Mouse (Mus musculus) heart, adult 2 months (tissue): ENCODE results near the gene Muc5b.

Experiments
- CTCF ChIP-seq: fragments of 200-600 bp; IDR thresholded peaks from 2 replicates; pipeline ENCODE4 v1.8.1; 2022; ENCODE audit warnings: antibody characterized with exemption, mild to moderate bottlenecking, moderate library complexity
- EP300 ChIP-seq: fragments of 200-500 bp; IDR thresholded peaks from 2 replicates; pipeline ENCODE4 v1.6.1; 2011; ENCODE audit warnings: low read depth, low read length, control low read depth; ENCODE audit not compliant: insufficient read depth
- POLR2A ChIP-seq: fragments of 200-500 bp; IDR thresholded peaks from 2 replicates; pipeline ENCODE4 v1.6.1; 2011; ENCODE audit warnings: mild to moderate bottlenecking, low read depth, low read length, control low read depth; ENCODE audit not compliant: insufficient read depth

DNA sequence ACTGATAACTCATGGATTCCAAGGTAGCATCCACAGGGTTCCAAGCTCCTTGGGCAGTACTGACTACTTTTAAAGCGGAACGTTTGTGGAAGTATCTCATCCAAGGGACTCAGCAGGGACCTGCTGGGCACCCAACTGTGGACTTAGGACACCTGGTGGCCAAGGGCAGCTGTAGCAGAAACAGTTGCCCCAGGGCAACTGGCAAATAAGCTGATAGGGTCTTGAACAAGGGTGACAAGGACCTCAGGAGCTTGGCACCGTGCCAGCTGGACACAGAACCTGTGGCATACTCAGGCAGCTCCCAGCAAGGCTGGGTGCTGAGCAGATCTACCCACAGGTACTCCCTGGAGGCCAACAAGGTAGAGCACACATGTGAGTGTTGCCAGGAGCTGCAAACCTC is 20.6 kb upstream of the Muc5b start:
- TF ChIP-seq CTCF (no peak), POLR2A (no peak), EP300 (no peak)
